Mouse (Mus musculus): ENCODE data around the gene Pate2. TPM values are rescaled to one million over a fixed set of nuclear protein-coding genes. Genes with fewer than 3 reads are reported as not detected.
A peak's percentile ranks its signal among the peaks of the same experiment; 100 is the strongest.

Pate2 gene
- polyA plus RNA-seq, 1 experiment from 2014 or later = 0.73 TPM

GRCm38 (mm10) chr9:35533266-35533665 is 36.8 kb upstream of the Pate2 start:
- 71% methylated on average over 9 of the region's 9 CpGs for WGBS
- no peak overlapping the region for H3K9ac ChIP-seq (ENCODE audit: low read depth, low read length)

GRCm38 (mm10) chr9:35535110-35535509 is 35.0 kb upstream of the Pate2 start:
- Histone ChIP-seq H3K4me2 (ENCODE audit: low read length) (no peak overlapping the region), H3K36me3 (ENCODE audit: control insufficient read depth, insufficient read depth, low read length) (no peaks in the 10 kb centered on the region; the same call in 1 of the 2 replicates), H3K4me3 (ENCODE audit: low read length) (no peak overlapping the region), H3K27ac (ENCODE audit: low read depth, low read length) (no peak overlapping the region), H3K9me3 (ENCODE audit: control insufficient read depth, low read length) (no peaks in the 10 kb centered on the region), H3K9ac (ENCODE audit: low read depth, low read length) (no peak overlapping the region), H3K4me1 (ENCODE audit: control insufficient read depth, insufficient read depth, low read depth, low read length) (peaks cover 2% of the 10 kb centered on the region; the same call in 1 of the 2 replicates), H3K27me3 (replicated peaks; ENCODE audit: control insufficient read depth, insufficient read depth, low read length) (no peaks in the 10 kb centered on the region; the same call in 1 of the 2 replicates)
- peak; percentile 90 for ATAC-seq
- WGBS = 8% methylated on average over 2 of the region's 2 CpGs

More at GRCm38 (mm10) chr9:35533266-35533665, 36.8 kb upstream of the Pate2 start:
- no peak overlapping the region for H3K4me2 ChIP-seq (ENCODE audit: low read length)
- H3K4me3 ChIP-seq (ENCODE audit: low read length) = no peak overlapping the region
- no peak overlapping the region for H3K27ac ChIP-seq (ENCODE audit: low read depth, low read length)
- H3K9me3 ChIP-seq (ENCODE audit: control insufficient read depth, low read length) = no peaks in the 10 kb centered on the region
- peaks cover 2% of the 10 kb centered on the region; the same call in 1 of the 2 replicates for H3K4me1 ChIP-seq (ENCODE audit: control insufficient read depth, insufficient read depth, low read depth, low read length)
- no peaks in the 10 kb centered on the region; the same call in 1 of the 2 replicates for H3K27me3 ChIP-seq (replicated peaks; ENCODE audit: control insufficient read depth, insufficient read depth, low read length)
- no peak for ATAC-seq
- H3K36me3 ChIP-seq (ENCODE audit: control insufficient read depth, insufficient read depth, low read length) = no peaks in the 10 kb centered on the region

- no peaks in the 10 kb centered on the region; the same call in 1 of the 2 replicates for H3K27me3 ChIP-seq (replicated peaks; ENCODE audit: control insufficient read depth, insufficient read depth, low read length)
- no peaks in the 10 kb centered on the region for H3K9me3 ChIP-seq (ENCODE audit: control insufficient read depth, low read length)
- peaks cover 2% of the 10 kb centered on the region; the same call in 1 of the 2 replicates for H3K4me1 ChIP-seq (ENCODE audit: control insufficient read depth, insufficient read depth, low read depth, low read length)
- H3K9ac ChIP-seq (ENCODE audit: low read depth, low read length) = no peak overlapping the region
- WGBS = 79% methylated on average over 4 of the region's 4 CpGs
- ATAC-seq = no peak
- no peak overlapping the region for H3K27ac ChIP-seq (ENCODE audit: low read depth, low read length)
- no peak overlapping the region for H3K4me2 ChIP-seq (ENCODE audit: low read length)
- H3K4me3 ChIP-seq (ENCODE audit: low read length) = no peak overlapping the region
- no peaks in the 10 kb centered on the region; the same call in 1 of the 2 replicates for H3K36me3 ChIP-seq (ENCODE audit: control insufficient read depth, insufficient read depth, low read length)
Observed at GRCm38 (mm10) chr9:35535876-35536275, 34.2 kb upstream of the Pate2 start.

- ATAC-seq = no peak
- Histone ChIP-seq H3K9ac (ENCODE audit: low read depth, low read length) (no peak overlapping the region), H3K4me3 (ENCODE audit: low read length) (no peak overlapping the region), H3K27me3 (replicated peaks; ENCODE audit: control insufficient read depth, insufficient read depth, low read length) (no peaks in the 10 kb centered on the region; the same call in 1 of the 2 replicates), H3K9me3 (ENCODE audit: control insufficient read depth, low read length) (no peaks in the 10 kb centered on the region), H3K36me3 (ENCODE audit: control insufficient read depth, insufficient read depth, low read length) (peaks cover 2% of the 10 kb centered on the region), H3K27ac (ENCODE audit: low read depth, low read length) (no peak overlapping the region), H3K4me1 (ENCODE audit: control insufficient read depth, insufficient read depth, low read depth, low read length) (peaks cover 2% of the 10 kb centered on the region; the same call in 1 of the 2 replicates), H3K4me2 (ENCODE audit: low read length) (no peak overlapping the region)
- 63% methylated on average over 13 of the region's 13 CpGs for WGBS
Observed at GRCm38 (mm10) chr9:35539001-35539750, 30.9 kb upstream of the Pate2 start.

- Histone ChIP-seq H3K9ac (ENCODE audit: low read depth, low read length) (no peak overlapping the region), H3K4me2 (ENCODE audit: low read length) (no peak overlapping the region), H3K36me3 (ENCODE audit: control insufficient read depth, insufficient read depth, low read length) (peaks cover 2% of the 10 kb centered on the region), H3K4me3 (ENCODE audit: low read length) (no peak overlapping the region), H3K27me3 (replicated peaks; ENCODE audit: control insufficient read depth, insufficient read depth, low read length) (no peaks in the 10 kb centered on the region), H3K4me1 (ENCODE audit: control insufficient read depth, insufficient read depth, low read depth, low read length) (no peaks in the 10 kb centered on the region), H3K27ac (ENCODE audit: low read depth, low read length) (no peak overlapping the region), H3K9me3 (ENCODE audit: control insufficient read depth, low read length) (no peaks in the 10 kb centered on the region)
- 84% methylated on average over 5 of the region's 5 CpGs for WGBS
- no peak for ATAC-seq
Observed at GRCm38 (mm10) chr9:35541024-35541423, 29.1 kb upstream of the Pate2 start.

GRCm38 (mm10) chr9:35541488-35541887 is 28.6 kb upstream of the Pate2 start:
- Histone ChIP-seq H3K27ac (ENCODE audit: low read depth, low read length) (no peak overlapping the region), H3K36me3 (ENCODE audit: control insufficient read depth, insufficient read depth, low read length) (peaks cover 2% of the 10 kb centered on the region), H3K9me3 (ENCODE audit: control insufficient read depth, low read length) (no peaks in the 10 kb centered on the region), H3K4me2 (ENCODE audit: low read length) (no peak overlapping the region), H3K27me3 (replicated peaks; ENCODE audit: control insufficient read depth, insufficient read depth, low read length) (no peaks in the 10 kb centered on the region), H3K9ac (ENCODE audit: low read depth, low read length) (no peak overlapping the region), H3K4me1 (ENCODE audit: control insufficient read depth, insufficient read depth, low read depth, low read length) (no peaks in the 10 kb centered on the region), H3K4me3 (ENCODE audit: low read length) (no peak overlapping the region)
- peak; percentile 73 for ATAC-seq
- 8% methylated on average over 6 of the region's 6 CpGs for WGBS

- Histone ChIP-seq H3K36me3 (ENCODE audit: control insufficient read depth, insufficient read depth, low read length) (peaks cover 4% of the 10 kb centered on the region), H3K4me3 (ENCODE audit: low read length) (no peak overlapping the region), H3K4me2 (ENCODE audit: low read length) (no peak overlapping the region), H3K4me1 (ENCODE audit: control insufficient read depth, insufficient read depth, low read depth, low read length) (no peaks in the 10 kb centered on the region), H3K27ac (ENCODE audit: low read depth, low read length) (no peak overlapping the region), H3K9ac (ENCODE audit: low read depth, low read length) (no peak overlapping the region), H3K9me3 (ENCODE audit: control insufficient read depth, low read length) (no peaks in the 10 kb centered on the region), H3K27me3 (replicated peaks; ENCODE audit: control insufficient read depth, insufficient read depth, low read length) (no peaks in the 10 kb centered on the region)
- WGBS = 70% methylated on average over 6 of the region's 6 CpGs
- ATAC-seq = no peak
Observed at GRCm38 (mm10) chr9:35541941-35542340, 28.1 kb upstream of the Pate2 start.

- WGBS = 86% methylated on average over 14 of the region's 14 CpGs
- Histone ChIP-seq H3K27me3 (replicated peaks; ENCODE audit: control insufficient read depth, insufficient read depth, low read length) (no peaks in the 10 kb centered on the region), H3K27ac (ENCODE audit: low read depth, low read length) (no peak overlapping the region), H3K9me3 (ENCODE audit: control insufficient read depth, low read length) (no peaks in the 10 kb centered on the region), H3K4me1 (ENCODE audit: control insufficient read depth, insufficient read depth, low read depth, low read length) (no peaks in the 10 kb centered on the region), H3K9ac (ENCODE audit: low read depth, low read length) (no peak overlapping the region), H3K4me3 (ENCODE audit: low read length) (no peak overlapping the region), H3K36me3 (ENCODE audit: control insufficient read depth, insufficient read depth, low read length) (peaks cover 5% of the 10 kb centered on the region), H3K4me2 (ENCODE audit: low read length) (no peak overlapping the region)
- ATAC-seq = no peak
Observed at GRCm38 (mm10) chr9:35543099-35543860, 26.8 kb upstream of the Pate2 start.

- Histone ChIP-seq H3K4me1 (ENCODE audit: control insufficient read depth, insufficient read depth, low read depth, low read length) (no peaks in the 10 kb centered on the region), H3K4me2 (ENCODE audit: low read length) (no peak overlapping the region), H3K27ac (ENCODE audit: low read depth, low read length) (no peak overlapping the region), H3K36me3 (ENCODE audit: control insufficient read depth, insufficient read depth, low read length) (peaks cover 5% of the 10 kb centered on the region), H3K27me3 (replicated peaks; ENCODE audit: control insufficient read depth, insufficient read depth, low read length) (no peaks in the 10 kb centered on the region), H3K9me3 (ENCODE audit: control insufficient read depth, low read length) (no peaks in the 10 kb centered on the region), H3K9ac (ENCODE audit: low read depth, low read length) (no peak overlapping the region), H3K4me3 (ENCODE audit: low read length) (no peak overlapping the region)
- ATAC-seq = no peak
- 66% methylated on average over 2 of the region's 2 CpGs for WGBS
Observed at GRCm38 (mm10) chr9:35544666-35545065, 25.4 kb upstream of the Pate2 start.
